Mouse (Mus musculus): ENCODE measurements around the gene Clip3. TPM values are rescaled to one million over a fixed set of nuclear protein-coding genes. Genes with fewer than 3 reads are reported as not detected.

Clip3 gene
- polyA plus RNA-seq, 1 experiment from 2014 or later = 4.3 TPM

- H3K4me2 ChIP-seq (replicated peaks; ENCODE audit: low read depth, low read length) = no peak overlapping the region
- H3K27me3 ChIP-seq (replicated peaks; ENCODE audit: insufficient read depth, low read length) = no peaks in the 10 kb centered on the region
Observed at GRCm38 (mm10) chr7:30306083-30306779, 14.7 kb downstream of the Clip3 start.

GRCm38 (mm10) chr7:30308076-30309005, 16.8 kb downstream of the Clip3 start, which contains the start of gene Alkbh6:
Gene Alkbh6 (plus strand): TSS chr7:30308717.
- no peaks in the 10 kb centered on the region for H3K27me3 ChIP-seq (replicated peaks; ENCODE audit: insufficient read depth, low read length)
- DNase-seq (ENCODE audit: low spot score) (peak; percentile 99), ATAC-seq (peak; percentile 100)
- no peaks in the 10 kb centered on the region for H3K9me3 ChIP-seq (ENCODE audit: low read length)
- H3K4me3 ChIP-seq (ENCODE audit: low read depth, low read length) = peak within 1 kb of the TSS; percentile 55
- peak within 1 kb of the TSS; percentile 80 for H3K4me2 ChIP-seq (replicated peaks; ENCODE audit: low read depth, low read length)
- peaks cover 6% of the 10 kb centered on the region; the same call in 1 of the 2 replicates for H3K4me1 ChIP-seq (ENCODE audit: insufficient read depth, low read depth, low read length)
- H3K36me3 ChIP-seq (ENCODE audit: insufficient read depth, low read length) = no peaks in the 10 kb centered on the region
- H3K9ac ChIP-seq (replicated peaks; ENCODE audit: low read depth) = peak within 1 kb of the TSS; percentile 30
- 4% methylated on average over 27 of the region's 27 CpGs for WGBS
- peak within 1 kb of the TSS; percentile 33 for H3K27ac ChIP-seq (ENCODE audit: low read length)
- no peak; the same call in 1 of the 2 replicates for TF ChIP-seq CTCF (IDR thresholded peaks at IDR 0.05)

More at GRCm38 (mm10) chr7:30306083-30306779, 14.7 kb downstream of the Clip3 start:
- Histone ChIP-seq H3K9me3 (ENCODE audit: low read length) (no peaks in the 10 kb centered on the region), H3K36me3 (ENCODE audit: insufficient read depth, low read length) (no peaks in the 10 kb centered on the region), H3K9ac (replicated peaks; ENCODE audit: low read depth) (no peak overlapping the region), H3K4me1 (ENCODE audit: insufficient read depth, low read depth, low read length) (peaks cover 6% of the 10 kb centered on the region; the same call in 1 of the 2 replicates), H3K4me3 (ENCODE audit: low read depth, low read length) (no peak overlapping the region), H3K27ac (ENCODE audit: low read length) (no peak overlapping the region)
- no peak for DNase-seq (ENCODE audit: low spot score)
- ATAC-seq = no peak
- WGBS = 79% methylated on average over 12 of the region's 16 CpGs
- no peak for TF ChIP-seq EP300 (IDR thresholded peaks at IDR 0.05)
- TF ChIP-seq CTCF (IDR thresholded peaks at IDR 0.05) = peak; percentile 56

- peaks cover 6% of the 10 kb centered on the region; the same call in 1 of the 2 replicates for H3K4me1 ChIP-seq (ENCODE audit: insufficient read depth, low read depth, low read length)
- peak overlapping the region; percentile 33 for H3K27ac ChIP-seq (ENCODE audit: low read length)
- no peak for TF ChIP-seq EP300 (IDR thresholded peaks at IDR 0.05)
- no peak for TF ChIP-seq CTCF (IDR thresholded peaks at IDR 0.05)
- peak overlapping the region; percentile 55 for H3K4me3 ChIP-seq (ENCODE audit: low read depth, low read length)
- no peaks in the 10 kb centered on the region for H3K36me3 ChIP-seq (ENCODE audit: insufficient read depth, low read length)
- peak overlapping the region; percentile 30; the same call in 1 of the 2 replicates for H3K9ac ChIP-seq (replicated peaks; ENCODE audit: low read depth)
- H3K9me3 ChIP-seq (ENCODE audit: low read length) = no peaks in the 10 kb centered on the region
- 63% methylated on average over 15 of the region's 15 CpGs for WGBS
- ATAC-seq (no peak), DNase-seq (ENCODE audit: low spot score) (no peak)
- no peaks in the 10 kb centered on the region for H3K27me3 ChIP-seq (replicated peaks; ENCODE audit: insufficient read depth, low read length)
- H3K4me2 ChIP-seq (replicated peaks; ENCODE audit: low read depth, low read length) = peak overlapping the region; percentile 80
Observed at GRCm38 (mm10) chr7:30309395-30310129, 18.0 kb downstream of the Clip3 start.

GRCm38 (mm10) chr7:30310136-30310535, 18.6 kb downstream of the Clip3 start:
- Histone ChIP-seq H3K9me3 (ENCODE audit: low read length) (no peaks in the 10 kb centered on the region), H3K27ac (ENCODE audit: low read length) (no peak overlapping the region), H3K4me1 (ENCODE audit: insufficient read depth, low read depth, low read length) (peaks cover 6% of the 10 kb centered on the region; the same call in 1 of the 2 replicates), H3K36me3 (ENCODE audit: insufficient read depth, low read length) (no peaks in the 10 kb centered on the region), H3K9ac (replicated peaks; ENCODE audit: low read depth) (no peak overlapping the region), H3K27me3 (replicated peaks; ENCODE audit: insufficient read depth, low read length) (no peaks in the 10 kb centered on the region), H3K4me2 (replicated peaks; ENCODE audit: low read depth, low read length) (no peak overlapping the region), H3K4me3 (ENCODE audit: low read depth, low read length) (no peak overlapping the region)
- TF ChIP-seq EP300 (IDR thresholded peaks at IDR 0.05) = no peak
- no peak for TF ChIP-seq CTCF (IDR thresholded peaks at IDR 0.05)
- ATAC-seq (no peak), DNase-seq (ENCODE audit: low spot score) (no peak)
- 80% methylated on average over 12 of the region's 12 CpGs for WGBS

GRCm38 (mm10) chr7:30313666-30314320, 22.3 kb downstream of the Clip3 start:
- DNase-seq (ENCODE audit: low spot score) (no peak), ATAC-seq (no peak)
- 43% methylated on average over 27 of the region's 27 CpGs for WGBS
- Histone ChIP-seq H3K4me3 (ENCODE audit: low read depth, low read length) (no peak overlapping the region), H3K9me3 (ENCODE audit: low read length) (no peaks in the 10 kb centered on the region), H3K4me2 (replicated peaks; ENCODE audit: low read depth, low read length) (no peak overlapping the region), H3K36me3 (ENCODE audit: insufficient read depth, low read length) (no peaks in the 10 kb centered on the region), H3K4me1 (ENCODE audit: insufficient read depth, low read depth, low read length) (peaks cover 6% of the 10 kb centered on the region; the same call in 1 of the 2 replicates), H3K9ac (replicated peaks; ENCODE audit: low read depth) (no peak overlapping the region), H3K27ac (ENCODE audit: low read length) (no peak overlapping the region), H3K27me3 (replicated peaks; ENCODE audit: insufficient read depth, low read length) (no peaks in the 10 kb centered on the region)
- TF ChIP-seq EP300 (IDR thresholded peaks at IDR 0.05) (no peak), CTCF (IDR thresholded peaks at IDR 0.05) (no peak)
